Mouse (Mus musculus) inflammation-experienced regulatory T-cells (primary cell): ENCODE measurements around the gene Rtcb. TPM values are rescaled to one million over a fixed set of nuclear protein-coding genes. Genes with fewer than 3 reads are reported as not detected.

Source experiments
- polyA plus RNA-seq, 2 experiments: library from polyadenylated mRNA; unstranded; fragments of 100-300 nt; shearing (Covaris generic); gene quantifications; one replicate each; pipeline ENCODE4 v1.2.1; 2017

Gene Rtcb
- 100 to 1,000 TPM; 126 to 130 TPM for polyA plus RNA-seq

DNA sequence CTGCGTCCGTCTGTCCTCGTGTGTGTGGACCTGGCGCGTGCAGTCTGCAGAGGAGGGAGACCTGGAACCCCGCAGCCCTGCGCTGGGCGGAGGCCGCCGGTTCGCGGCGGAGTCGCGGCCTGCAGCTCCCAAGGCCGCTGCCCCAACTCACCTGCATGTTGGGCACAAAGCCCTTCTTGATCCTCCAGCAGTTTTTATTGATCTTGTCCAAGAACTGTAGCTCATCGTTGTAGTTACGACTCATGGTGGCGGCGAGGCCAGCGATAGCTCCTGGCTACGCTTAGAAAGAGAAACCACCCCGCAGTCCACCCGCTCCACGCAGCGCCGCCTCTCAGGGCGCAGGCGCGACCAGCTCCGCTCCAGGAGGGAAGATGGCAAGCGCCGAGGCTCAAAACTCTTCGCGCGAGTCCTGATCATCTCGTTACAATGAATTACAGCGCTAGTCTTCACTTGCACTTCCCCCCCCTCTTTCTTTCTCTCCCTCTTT, at the start of gene Rtcb:
Gene Rtcb, minus strand, starts transcription at position 360 of the 487 bp plus-strand sequence.

DNA sequence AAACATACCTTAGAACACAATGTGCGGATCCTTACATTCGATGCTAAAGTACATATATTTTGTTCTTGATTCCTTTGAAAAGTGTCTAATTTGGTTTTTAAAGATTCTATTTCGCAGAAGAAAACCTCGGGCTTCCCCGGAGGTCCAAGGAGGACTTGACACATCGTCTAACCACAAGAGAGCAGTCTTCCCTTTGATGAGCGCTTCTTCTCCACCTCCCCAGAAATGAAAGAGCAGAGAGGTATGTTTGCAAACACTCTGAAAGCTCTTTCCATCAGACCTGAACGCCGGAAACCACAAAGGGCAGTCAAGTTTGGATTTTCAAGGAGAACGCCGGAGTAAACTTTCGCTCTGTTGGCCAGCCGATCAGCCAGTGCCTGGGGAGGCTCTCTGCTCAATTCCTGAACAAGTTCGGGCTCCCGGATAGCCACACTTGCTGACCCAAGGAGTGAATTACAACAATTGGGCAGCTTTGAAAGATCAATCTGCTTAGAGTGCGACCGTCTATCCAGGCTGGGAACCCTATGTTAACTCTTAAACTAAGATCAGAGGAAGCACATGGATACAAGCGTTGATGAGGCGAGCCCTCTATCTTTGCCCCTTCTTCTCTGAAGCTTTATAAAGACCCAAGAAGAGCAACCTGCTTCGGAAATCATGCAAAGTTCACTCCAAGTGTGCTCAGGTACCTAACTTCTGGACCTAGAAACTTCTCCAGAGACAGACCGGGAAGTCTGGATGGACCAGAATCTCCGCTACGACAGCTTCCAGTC, 29.8 kb downstream of the Rtcb start, which contains the start of gene Ascl4:
Gene Ascl4, plus strand, starts transcription at position 6 of the 770 bp plus-strand sequence.

DNA sequence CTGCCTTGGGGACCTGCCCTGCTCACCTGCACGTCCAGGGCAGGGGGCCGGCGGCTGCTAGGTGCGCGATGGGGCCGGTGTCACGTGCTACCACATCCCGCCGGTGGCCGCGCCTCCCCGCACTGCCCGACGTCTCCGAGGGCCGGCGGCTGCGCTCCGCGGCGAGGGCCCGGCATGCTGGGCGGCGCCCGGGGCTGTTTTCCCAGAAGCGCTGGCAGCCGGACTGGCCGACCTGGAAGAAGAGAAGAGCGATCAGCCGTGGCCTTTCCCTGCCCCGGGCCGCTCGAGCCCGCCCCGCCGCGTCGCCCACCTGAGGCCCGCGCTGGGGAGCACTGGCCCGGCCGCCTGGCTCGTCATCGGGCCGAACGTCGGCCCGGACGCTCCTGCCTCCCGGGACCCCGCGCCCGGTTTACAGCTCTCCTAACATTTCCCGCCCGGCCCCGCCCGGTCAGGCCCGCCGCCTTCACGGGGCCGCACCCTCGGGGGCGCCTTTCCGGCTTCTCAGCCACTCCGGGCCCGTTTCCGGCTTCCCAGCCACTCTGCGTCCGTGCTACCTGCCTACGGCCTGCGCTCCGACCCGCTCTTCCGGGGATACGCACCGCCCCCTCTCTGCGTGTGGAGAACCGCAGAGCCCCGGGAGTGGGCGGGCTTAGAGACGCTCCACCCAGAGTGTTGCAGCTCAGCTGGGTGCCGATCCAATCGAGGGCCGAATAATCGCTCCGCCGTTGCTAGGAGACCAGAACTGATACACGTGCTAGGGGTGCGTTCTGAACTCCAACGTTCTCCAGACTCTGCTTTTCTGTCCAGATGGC, 40.9 kb downstream of the Rtcb start, which contains the start of gene Prdm4:
Gene Prdm4, minus strand, starts transcription at position 645 of the 812 bp plus-strand sequence.

Other genes starting within 250 kb of the Rtcb start
- gene Pwp1, start 128.3 kb downstream of the Rtcb start, polyA plus RNA-seq: 10 to 100 TPM; 47.4 to 59.1 TPM
- gene Prdm4, start 40.7 kb downstream of the Rtcb start, polyA plus RNA-seq: 10 to 100 TPM; 26.5 to 29.9 TPM
- not detected for gene Ascl4, start 30.1 kb downstream of the Rtcb start, polyA plus RNA-seq
- 1 to 10 TPM in 1 of 2 experiments, not detected in 1; 1.0 TPM for gene Bpifc, start 54.1 kb upstream of the Rtcb start, polyA plus RNA-seq
- gene Fbxo7, start 64.1 kb upstream of the Rtcb start, polyA plus RNA-seq: 10 to 100 TPM; 66.0 to 66.5 TPM